Mouse (Mus musculus) frontal cortex, postnatal 10 days (tissue): ENCODE results near the gene Fbxo34.
A peak's percentile ranks its signal among the peaks of the same experiment; 100 is the strongest.
"Not testable (repeated sequence)": the region's sequence is repeated elsewhere in the genome, so short reads cannot be mapped to it uniquely, and the experiment has no call there.

Experiments used
- DNase-seq, 2 experiments: peaks; one replicate each; pipeline ENCODE4 v3.0.0; 2022; ENCODE audit warnings: low spot score in 2 of 2, mixed read lengths in 1 of 2

Fbxo34 gene

GRCm38 (mm10) chr14:47450121-47450520 is at the start of gene Fbxo34:
Gene Fbxo34 (plus strand): TSS chr14:47450421.
- DNase-seq = not testable (repeated sequence)

GRCm38 (mm10) chr14:47402735-47403134 is 47.5 kb upstream of the Fbxo34 start:
- DNase-seq = no peak

- no peak for DNase-seq
These were observed 44.2 kb upstream of the Fbxo34 start for GRCm38 (mm10) chr14:47406000-47406399.

- DNase-seq = no peak
These were observed 32.9 kb upstream of the Fbxo34 start for GRCm38 (mm10) chr14:47417346-47417745.

- DNase-seq = peak; percentile 84 to 88
These were observed 32.2 kb upstream of the Fbxo34 start, which contains the start of gene Dlgap5 for GRCm38 (mm10) chr14:47417775-47418665. Gene Dlgap5 (minus strand): TSS chr14:47418407.

- no peak for DNase-seq
These were observed 31.6 kb upstream of the Fbxo34 start for GRCm38 (mm10) chr14:47418666-47418991.

GRCm38 (mm10) chr14:47419034-47419625 is 31.1 kb upstream of the Fbxo34 start:
- no peak for DNase-seq

- DNase-seq = no peak
These were observed 30.4 kb upstream of the Fbxo34 start for GRCm38 (mm10) chr14:47419723-47420276.

- no peak for DNase-seq
These were observed 28.6 kb upstream of the Fbxo34 start for GRCm38 (mm10) chr14:47421606-47422005.

GRCm38 (mm10) chr14:47422466-47422865 is 27.8 kb upstream of the Fbxo34 start:
- no peak for DNase-seq

GRCm38 (mm10) chr14:47432987-47433386 is 17.2 kb upstream of the Fbxo34 start:
- DNase-seq = no peak

GRCm38 (mm10) chr14:47438947-47439346 is 11.3 kb upstream of the Fbxo34 start:
- no peak for DNase-seq

GRCm38 (mm10) chr14:47444907-47445306 is 5.3 kb upstream of the Fbxo34 start:
- no peak for DNase-seq

- no peak for DNase-seq
These were observed 4.7 kb upstream of the Fbxo34 start for GRCm38 (mm10) chr14:47445331-47446095.

- DNase-seq = no peak
These were observed 9.3 kb downstream of the Fbxo34 start for GRCm38 (mm10) chr14:47459556-47459955.

GRCm38 (mm10) chr14:47461997-47462396 is 11.8 kb downstream of the Fbxo34 start:
- no peak for DNase-seq

- no peak for DNase-seq
These were observed 12.2 kb downstream of the Fbxo34 start for GRCm38 (mm10) chr14:47462453-47462852.

- no peak for DNase-seq
These were observed 12.7 kb downstream of the Fbxo34 start for GRCm38 (mm10) chr14:47462877-47463460.

GRCm38 (mm10) chr14:47464426-47464825 is 14.2 kb downstream of the Fbxo34 start:
- no peak for DNase-seq

- DNase-seq = no peak
These were observed 15.4 kb downstream of the Fbxo34 start for GRCm38 (mm10) chr14:47465468-47466175.

GRCm38 (mm10) chr14:47472359-47472742 is 22.1 kb downstream of the Fbxo34 start:
- peak; percentile 92 to 96 for DNase-seq
